Mouse (Mus musculus) limb, embryonic 14.5 days (tissue): ENCODE data around the gene AL607142.1. TPM values are rescaled to one million over a fixed set of nuclear protein-coding genes. Genes with fewer than 3 reads are reported as not detected.

Source experiments
- ATAC-seq: fragments of 200-750 bp; cut with Nextera tagmentation; 2 replicates; pipeline ENCODE4 v1.8.0; 2017; ENCODE audit warnings: low read depth, moderate number of reproducible peaks, moderate TSS enrichment; ENCODE audit not compliant: low FRiP score
- DNase-seq: peaks from one replicate; pipeline ENCODE4 v3.0.0-alpha.2; 2015; ENCODE audit warnings: low spot score
- H3K27ac ChIP-seq: fragments of 300-500 bp; sonication (generic); replicated peaks from 2 replicates; pipeline ENCODE4 v1.5.1; 2014; ENCODE audit warnings: low read depth, mild to moderate bottlenecking, low read length, moderate library complexity, mixed read lengths
- H3K27me3 ChIP-seq: fragments of 300-500 bp; sonication (generic); 2 replicates; pipeline ENCODE4 v1.6.1; 2014; ENCODE audit warnings: low read length, mixed read lengths; ENCODE audit not compliant: control insufficient read depth, insufficient read depth
- H3K36me3 ChIP-seq: fragments of 300-500 bp; sonication (generic); 2 replicates; pipeline ENCODE4 v1.6.1; 2014; ENCODE audit warnings: mild to moderate bottlenecking, low read length, moderate library complexity, mixed read lengths; ENCODE audit not compliant: control insufficient read depth, insufficient read depth
- H3K4me1 ChIP-seq: fragments of 300-500 bp; sonication (generic); 2 replicates; pipeline ENCODE4 v1.6.1; 2014; ENCODE audit warnings: antibody characterized with exemption, low read length, mixed read lengths; ENCODE audit not compliant: control insufficient read depth, insufficient read depth
- H3K4me2 ChIP-seq: fragments of 300-500 bp; sonication (generic); replicated peaks from 2 replicates; pipeline ENCODE4 v1.6.1; 2014; ENCODE audit warnings: low read depth, mild to moderate bottlenecking, low read length, moderate library complexity; ENCODE audit not compliant: severe bottlenecking
- H3K4me3 ChIP-seq: fragments of 300-500 bp; sonication (generic); replicated peaks from 2 replicates; pipeline ENCODE4 v1.5.1; 2014; ENCODE audit warnings: low read length
- H3K9ac ChIP-seq: fragments of 300-500 bp; sonication (generic); 2 replicates; pipeline ENCODE4 v1.6.1; 2014; ENCODE audit warnings: mild to moderate bottlenecking, low read depth, low read length, moderate library complexity; ENCODE audit not compliant: severe bottlenecking
- H3K9me3 ChIP-seq: fragments of 300-500 bp; sonication (generic); 2 replicates; pipeline ENCODE4 v1.6.1; 2016; ENCODE audit warnings: low read length; ENCODE audit not compliant: control insufficient read depth
- POLR2A ChIP-seq: fragments of 200-500 bp; IDR thresholded peaks from 2 replicates; pipeline ENCODE4 v1.8.0; 2012; ENCODE audit warnings: inconsistent platforms, mild to moderate bottlenecking, moderate library complexity, borderline replicate concordance; ENCODE audit not compliant: insufficient read depth, insufficient read length; ENCODE audit errors: extremely low read depth
- WGBS: fragments of 180-500 bp; shearing (Covaris S2); extraction: QIAGEN DNeasy Blood & Tissue Kit; methylation state at CpG from one replicate; pipeline ENCODE4 v1.1.7; 2014; 5-methylcytosine and 5-hydroxymethylcytosine counted together
- polyA plus RNA-seq, 2 experiments: library from polyadenylated mRNA; depleted of rRNA in 1 of 2; stranded (reverse) in 1 of 2; unstranded in 1 of 2; fragments of >200 nt; fragmentation: Nextera tagmentation in 1 of 2; extraction: Ambion mirVana in 1 of 2; gene quantifications; 2 replicates each; pipeline versions ENCODE4 v1.2.1 to v1.2.3; 2012 to 2014

The AL607142.1 gene
- polyA plus RNA-seq, 2 experiments: not detected

DNA sequence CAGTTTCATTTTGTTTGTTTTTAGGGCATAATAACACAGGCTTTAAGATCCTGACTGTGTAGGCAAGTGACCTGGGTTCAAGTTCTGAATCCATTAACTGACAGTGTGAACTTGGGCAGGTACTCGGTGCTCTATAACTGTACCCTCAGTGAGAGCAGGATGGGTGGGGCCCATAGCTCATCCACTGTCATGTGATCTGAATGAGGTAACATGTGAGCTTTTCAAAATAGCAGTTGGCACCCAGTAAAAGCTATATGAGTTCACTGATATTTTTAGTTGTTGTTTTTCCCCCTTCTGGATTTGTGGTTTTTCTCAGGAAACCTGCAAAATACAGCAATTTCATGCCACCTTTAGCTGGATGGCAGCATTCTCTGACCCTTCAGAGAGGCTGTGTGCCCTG lies 51.5 kb downstream of the AL607142.1 start:
- no peak overlapping the region for H3K4me2 ChIP-seq
- no peak overlapping the region for H3K27ac ChIP-seq
- no peaks in the 10 kb centered on the region for H3K27me3 ChIP-seq
- ATAC-seq (no peak), DNase-seq (no peak)
- no peak overlapping the region for H3K9ac ChIP-seq
- no peak overlapping the region for H3K4me3 ChIP-seq
- H3K9me3 ChIP-seq: no peaks in the 10 kb centered on the region
- H3K4me1 ChIP-seq: no peaks in the 10 kb centered on the region
- WGBS: 85% methylated on average over 1 of the region's 1 CpGs
- H3K36me3 ChIP-seq: no peaks in the 10 kb centered on the region
- no peak for TF ChIP-seq POLR2A

DNA sequence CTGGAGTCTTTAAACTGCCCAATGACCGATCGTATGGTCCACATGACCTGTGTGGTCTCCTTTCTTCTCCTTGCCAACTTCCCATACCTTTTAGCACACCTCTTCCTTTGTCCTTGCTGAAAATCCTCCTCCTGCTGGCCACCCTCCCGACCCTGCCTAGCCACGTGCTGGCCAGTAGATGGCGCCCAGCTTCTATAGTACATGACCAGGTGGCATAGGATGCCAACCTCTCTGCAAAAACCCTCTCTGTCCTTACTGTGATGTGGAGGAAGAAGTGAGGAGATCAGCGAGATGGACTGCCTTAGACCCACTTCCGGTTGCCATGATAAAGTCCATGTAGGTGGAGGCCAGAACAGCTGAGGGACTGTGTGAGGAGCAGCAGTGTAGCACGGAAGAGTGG lies 55.5 kb downstream of the AL607142.1 start:
- DNase-seq (no peak), ATAC-seq (no peak)
- Histone ChIP-seq H3K27me3 (no peaks in the 10 kb centered on the region), H3K36me3 (no peaks in the 10 kb centered on the region), H3K9ac (no peak overlapping the region), H3K4me2 (no peak overlapping the region), H3K4me3 (no peak overlapping the region), H3K27ac (no peak overlapping the region), H3K4me1 (no peaks in the 10 kb centered on the region), H3K9me3 (no peaks in the 10 kb centered on the region)
- TF ChIP-seq POLR2A: no peak
- 35% methylated on average over 8 of the region's 8 CpGs for WGBS

DNA sequence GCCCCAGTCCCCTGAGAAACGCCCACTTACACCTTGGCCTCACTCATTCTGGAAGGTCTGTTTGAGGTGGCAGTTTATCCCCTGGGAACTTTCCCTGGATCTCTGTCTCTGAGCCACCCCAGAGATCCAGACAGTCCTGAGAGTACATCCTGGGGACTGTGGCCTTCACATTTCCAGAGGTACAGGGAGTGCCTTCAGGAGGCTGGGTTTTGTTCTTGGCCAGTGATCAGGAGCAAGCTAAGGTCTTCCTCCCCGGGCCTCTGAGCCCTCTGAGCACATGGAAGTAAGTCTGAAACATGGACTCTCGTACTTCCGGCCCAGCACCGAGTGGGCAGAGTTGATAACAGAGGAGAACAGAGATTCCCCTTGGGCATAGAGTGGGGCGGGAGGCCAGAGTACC lies 59.9 kb downstream of the AL607142.1 start:
- Histone ChIP-seq H3K4me3 (no peak overlapping the region), H3K4me2 (no peak overlapping the region), H3K9ac (no peak overlapping the region), H3K4me1 (no peaks in the 10 kb centered on the region), H3K27ac (no peak overlapping the region), H3K27me3 (no peaks in the 10 kb centered on the region), H3K9me3 (no peaks in the 10 kb centered on the region), H3K36me3 (no peaks in the 10 kb centered on the region)
- ATAC-seq: no peak
- no peak for DNase-seq
- TF ChIP-seq POLR2A: no peak
- WGBS: 81% methylated on average over 6 of the region's 6 CpGs

DNA sequence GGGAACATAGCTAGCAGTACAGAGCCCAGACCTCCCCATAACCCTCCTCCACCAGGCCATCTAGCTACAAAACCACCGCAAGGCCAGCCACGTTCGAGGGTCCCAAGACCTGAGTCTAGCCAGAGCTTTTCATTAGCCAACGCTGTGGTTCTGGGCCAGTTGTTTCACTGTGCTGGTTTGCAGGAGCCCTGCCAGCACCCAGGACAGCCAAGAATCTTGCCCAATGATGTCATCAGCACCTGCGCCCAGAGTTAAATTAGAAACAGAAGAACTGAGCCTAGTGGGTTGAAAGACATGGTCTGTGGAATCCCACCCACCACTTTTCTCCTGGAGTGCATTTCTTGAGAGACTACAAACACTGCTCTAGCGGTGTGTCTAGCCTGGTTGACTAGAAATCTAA lies 61.3 kb downstream of the AL607142.1 start:
- TF ChIP-seq POLR2A: no peak
- H3K4me1 ChIP-seq: no peaks in the 10 kb centered on the region
- H3K4me2 ChIP-seq: no peak overlapping the region
- DNase-seq (peak; percentile 45), ATAC-seq (peak; percentile 35; the same call in 1 of the 2 replicates)
- no peak overlapping the region for H3K4me3 ChIP-seq
- 59% methylated on average over 6 of the region's 6 CpGs for WGBS
- no peaks in the 10 kb centered on the region for H3K27me3 ChIP-seq
- H3K9me3 ChIP-seq: no peaks in the 10 kb centered on the region
- H3K9ac ChIP-seq: no peak overlapping the region
- no peaks in the 10 kb centered on the region for H3K36me3 ChIP-seq
- peak overlapping the region; percentile 52 for H3K27ac ChIP-seq

DNA sequence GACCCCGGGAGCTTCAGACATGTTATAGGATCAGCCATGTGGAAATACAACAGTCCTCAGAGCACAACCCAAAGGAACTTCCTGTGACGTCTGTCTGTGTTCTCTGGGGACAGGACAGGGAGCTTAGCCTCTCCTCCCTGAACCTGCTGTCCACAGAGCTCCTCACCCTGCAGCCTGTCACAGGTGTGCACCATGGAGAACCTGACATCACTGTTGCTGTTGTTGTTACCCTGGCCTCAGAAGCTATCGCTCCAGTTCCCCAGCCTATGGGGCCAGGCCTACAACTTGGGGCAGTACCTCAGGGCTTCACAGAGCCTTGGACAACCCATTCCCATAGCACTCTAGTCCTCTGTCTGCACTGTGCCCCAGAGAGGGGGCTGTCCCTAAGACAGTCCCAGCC lies 62.5 kb downstream of the AL607142.1 start:
- H3K4me1 ChIP-seq: no peaks in the 10 kb centered on the region
- no peak for TF ChIP-seq POLR2A
- no peaks in the 10 kb centered on the region for H3K36me3 ChIP-seq
- H3K4me2 ChIP-seq: no peak overlapping the region
- 80% methylated on average over 3 of the region's 3 CpGs for WGBS
- H3K9me3 ChIP-seq: no peaks in the 10 kb centered on the region
- H3K27ac ChIP-seq: no peak overlapping the region
- H3K9ac ChIP-seq: no peak overlapping the region
- no peaks in the 10 kb centered on the region for H3K27me3 ChIP-seq
- no peak overlapping the region for H3K4me3 ChIP-seq
- DNase-seq (no peak), ATAC-seq (no peak)

DNA sequence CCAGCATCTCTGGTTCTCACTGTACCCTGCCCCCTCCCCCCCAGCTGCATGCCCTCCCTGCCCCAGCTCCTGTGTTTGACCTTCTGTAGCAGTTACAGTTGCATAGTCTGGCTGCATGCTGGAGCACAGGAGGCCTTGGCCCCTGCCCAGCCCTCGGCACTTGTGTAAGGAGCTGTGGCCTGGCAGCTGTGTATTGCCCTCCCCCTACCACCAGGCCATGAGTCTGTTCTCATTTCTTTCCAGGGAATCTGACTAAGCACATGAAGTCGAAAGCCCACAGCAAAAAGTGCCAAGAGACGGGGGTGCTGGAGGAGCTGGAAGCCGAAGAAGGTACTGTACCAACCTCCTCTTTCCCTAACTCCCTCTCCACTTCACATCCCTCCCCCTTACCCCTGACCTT lies 63.2 kb downstream of the AL607142.1 start:
- Histone ChIP-seq H3K9ac (no peak overlapping the region), H3K4me3 (no peak overlapping the region), H3K27me3 (no peaks in the 10 kb centered on the region), H3K4me2 (no peak overlapping the region), H3K9me3 (no peaks in the 10 kb centered on the region), H3K4me1 (no peaks in the 10 kb centered on the region), H3K27ac (no peak overlapping the region), H3K36me3 (no peaks in the 10 kb centered on the region)
- ATAC-seq (no peak), DNase-seq (peak; percentile 44)
- WGBS: 61% methylated on average over 4 of the region's 4 CpGs
- no peak for TF ChIP-seq POLR2A
